Mouse (Mus musculus): ENCODE results near the gene Ric8a. TPM values are rescaled to one million over a fixed set of nuclear protein-coding genes. Genes with fewer than 3 reads are reported as not detected.
A peak's percentile ranks its signal among the peaks of the same experiment; 100 is the strongest.

Gene Ric8a
- polyA plus RNA-seq, 1 experiment, result 59.3 TPM

- H3K27me3 ChIP-seq (ENCODE audit: control insufficient read depth, insufficient read depth, insufficient read length), result peaks cover 7% of the 10 kb centered on the region
- no peak for TF ChIP-seq CTCF (IDR thresholded peaks at IDR 0.05; ENCODE audit: control insufficient read depth, insufficient read depth, insufficient read length)
- TF ChIP-seq USF1 (IDR thresholded peaks at IDR 0.05; ENCODE audit: low read depth), result no peak
- TF ChIP-seq MYOG (IDR thresholded peaks at IDR 0.05; ENCODE audit: control insufficient read depth, extremely low read depth, insufficient read length), result no peak
- TF ChIP-seq FOSL1 (IDR thresholded peaks at IDR 0.05; ENCODE audit: insufficient read depth, low read length, poor library complexity, severe bottlenecking), result no peak
- no peak for TF ChIP-seq CEBPB (IDR thresholded peaks at IDR 0.05; ENCODE audit: low read depth)
- no peak for TF ChIP-seq MYOD1 (IDR thresholded peaks at IDR 0.05; ENCODE audit: control insufficient read depth, insufficient read length, low read depth)
- TF ChIP-seq MAX (IDR thresholded peaks at IDR 0.05), result no peak
- no peaks in the 10 kb centered on the region for H3K36me3 ChIP-seq (ENCODE audit: control insufficient read depth, insufficient read depth)
- no peak overlapping the region for H3K4me3 ChIP-seq (ENCODE audit: insufficient read depth, poor library complexity, severe bottlenecking)
- H3K79me2 ChIP-seq (ENCODE audit: control insufficient read depth, insufficient read depth), result no peaks in the 10 kb centered on the region
- no peak overlapping the region for H3ac ChIP-seq (ENCODE audit: control insufficient read depth, insufficient read length, low read depth)
- H3K79me3 ChIP-seq (ENCODE audit: low read depth), result no peaks in the 10 kb centered on the region
Observed at GRCm38 (mm10) chr7:140908181-140908580, 51.4 kb downstream of the Ric8a start.

- no peaks in the 10 kb centered on the region for H3K36me3 ChIP-seq (ENCODE audit: control insufficient read depth, insufficient read depth)
- H3ac ChIP-seq (ENCODE audit: control insufficient read depth, insufficient read length, low read depth), result peak overlapping the region; percentile 34
- H3K79me2 ChIP-seq (ENCODE audit: control insufficient read depth, insufficient read depth), result no peaks in the 10 kb centered on the region
- peaks cover 7% of the 10 kb centered on the region for H3K27me3 ChIP-seq (ENCODE audit: control insufficient read depth, insufficient read depth, insufficient read length)
- no peaks in the 10 kb centered on the region for H3K79me3 ChIP-seq (ENCODE audit: low read depth)
- no peak for TF ChIP-seq FOSL1 (IDR thresholded peaks at IDR 0.05; ENCODE audit: insufficient read depth, low read length, poor library complexity, severe bottlenecking)
- TF ChIP-seq CTCF (IDR thresholded peaks at IDR 0.05; ENCODE audit: control insufficient read depth, insufficient read depth, insufficient read length), result peak; percentile 37
- H3K4me3 ChIP-seq (ENCODE audit: insufficient read depth, poor library complexity, severe bottlenecking), result no peak overlapping the region
Observed at GRCm38 (mm10) chr7:140908634-140909107, 51.9 kb downstream of the Ric8a start.

- H3K79me2 ChIP-seq (ENCODE audit: control insufficient read depth, insufficient read depth), result no peaks in the 10 kb centered on the region
- no peaks in the 10 kb centered on the region for H3K36me3 ChIP-seq (ENCODE audit: control insufficient read depth, insufficient read depth)
- H3ac ChIP-seq (ENCODE audit: control insufficient read depth, insufficient read length, low read depth), result no peak overlapping the region
- H3K79me3 ChIP-seq (ENCODE audit: low read depth), result no peaks in the 10 kb centered on the region
- TF ChIP-seq MAX (IDR thresholded peaks at IDR 0.05), result no peak
- TF ChIP-seq CTCF (IDR thresholded peaks at IDR 0.05; ENCODE audit: control insufficient read depth, insufficient read depth, insufficient read length), result no peak
- no peak for TF ChIP-seq FOSL1 (IDR thresholded peaks at IDR 0.05; ENCODE audit: insufficient read depth, low read length, poor library complexity, severe bottlenecking)
- no peak for TF ChIP-seq USF1 (IDR thresholded peaks at IDR 0.05; ENCODE audit: low read depth)
- TF ChIP-seq MYOG (IDR thresholded peaks at IDR 0.05; ENCODE audit: control insufficient read depth, extremely low read depth, insufficient read length), result no peak
- H3K4me3 ChIP-seq (ENCODE audit: insufficient read depth, poor library complexity, severe bottlenecking), result no peak overlapping the region
- H3K27me3 ChIP-seq (ENCODE audit: control insufficient read depth, insufficient read depth, insufficient read length), result peaks cover 10% of the 10 kb centered on the region
Observed at GRCm38 (mm10) chr7:140912293-140912692, 55.5 kb downstream of the Ric8a start.

GRCm38 (mm10) chr7:140912846-140913482, 56.2 kb downstream of the Ric8a start:
- TF ChIP-seq MYOD1 (IDR thresholded peaks at IDR 0.05; ENCODE audit: control insufficient read depth, insufficient read length, low read depth) (no peak), MYOG (IDR thresholded peaks at IDR 0.05; ENCODE audit: control insufficient read depth, extremely low read depth, insufficient read length) (no peak), USF1 (IDR thresholded peaks at IDR 0.05; ENCODE audit: low read depth) (no peak), CTCF (IDR thresholded peaks at IDR 0.05; ENCODE audit: control insufficient read depth, insufficient read depth, insufficient read length) (no peak), MAX (IDR thresholded peaks at IDR 0.05) (no peak)
- H3K79me2 ChIP-seq (ENCODE audit: control insufficient read depth, insufficient read depth), result no peaks in the 10 kb centered on the region
- peaks cover 10% of the 10 kb centered on the region for H3K27me3 ChIP-seq (ENCODE audit: control insufficient read depth, insufficient read depth, insufficient read length)
- no peaks in the 10 kb centered on the region for H3K36me3 ChIP-seq (ENCODE audit: control insufficient read depth, insufficient read depth)
- H3ac ChIP-seq (ENCODE audit: control insufficient read depth, insufficient read length, low read depth), result no peak overlapping the region
- no peak overlapping the region for H3K4me3 ChIP-seq (ENCODE audit: insufficient read depth, poor library complexity, severe bottlenecking)
- H3K79me3 ChIP-seq (ENCODE audit: low read depth), result no peaks in the 10 kb centered on the region

Other genes with a start within 250 kb of the Ric8a start
- gene Olfr61, start 228.0 kb upstream of the Ric8a start, polyA plus RNA-seq (2012; fragmentation: generic; extraction: Trizol), result not detected
- gene Olfr53, start 210.5 kb upstream of the Ric8a start, polyA plus RNA-seq (2012; fragmentation: generic; extraction: Trizol), result not detected
- gene Olfr539, start 197.0 kb upstream of the Ric8a start, polyA plus RNA-seq (2012; fragmentation: generic; extraction: Trizol), result not detected
- gene Olfr45, start 175.0 kb upstream of the Ric8a start, polyA plus RNA-seq (2012; fragmentation: generic; extraction: Trizol), result not detected
- gene Olfr541, start 159.7 kb upstream of the Ric8a start, polyA plus RNA-seq (2012; fragmentation: generic; extraction: Trizol), result not detected
- gene Cyp2e1, start 93.2 kb upstream of the Ric8a start, polyA plus RNA-seq (2012; fragmentation: generic; extraction: Trizol), result not detected
- gene Syce1, start 69.1 kb upstream of the Ric8a start, polyA plus RNA-seq (2012; fragmentation: generic; extraction: Trizol), result not detected
- gene Zfp941, start 34.8 kb upstream of the Ric8a start, polyA plus RNA-seq (2012; fragmentation: generic; extraction: Trizol), result 0.18 TPM
- gene Urah, start 21.9 kb upstream of the Ric8a start, polyA plus RNA-seq (2012; fragmentation: generic; extraction: Trizol), result not detected
- not detected for gene Scgb1c1, start 11.4 kb upstream of the Ric8a start, polyA plus RNA-seq (2012; fragmentation: generic; extraction: Trizol)
- gene Odf3, start 9.2 kb upstream of the Ric8a start, polyA plus RNA-seq (2012; fragmentation: generic; extraction: Trizol), result 0.02 TPM
- not detected for gene Gm45785, start 626 bp upstream of the Ric8a start, polyA plus RNA-seq (2012; fragmentation: generic; extraction: Trizol)
- gene Bet1l, start 620 bp downstream of the Ric8a start, polyA plus RNA-seq (2012; fragmentation: generic; extraction: Trizol), result 19.9 TPM
- gene Psmd13, start 25.0 kb downstream of the Ric8a start, polyA plus RNA-seq (2012; fragmentation: generic; extraction: Trizol), result 211 TPM
- 17.4 TPM for gene Sirt3, start 25.4 kb downstream of the Ric8a start, polyA plus RNA-seq (2012; fragmentation: generic; extraction: Trizol)
- gene Cox8b, start 43.5 kb downstream of the Ric8a start, polyA plus RNA-seq (2012; fragmentation: generic; extraction: Trizol), result 0.81 TPM
- gene Nlrp6, start 63.9 kb downstream of the Ric8a start, polyA plus RNA-seq (2012; fragmentation: generic; extraction: Trizol), result 0.01 TPM
- 12.2 TPM for gene Pgghg, start 84.4 kb downstream of the Ric8a start, polyA plus RNA-seq (2012; fragmentation: generic; extraction: Trizol)
- 0.44 TPM for gene Ifitm5, start 93.3 kb downstream of the Ric8a start, polyA plus RNA-seq (2012; fragmentation: generic; extraction: Trizol)
- not detected for gene Gm45717, start 99.0 kb downstream of the Ric8a start, polyA plus RNA-seq (2012; fragmentation: generic; extraction: Trizol)
- 609 TPM for gene Ifitm2, start 99.0 kb downstream of the Ric8a start, polyA plus RNA-seq (2012; fragmentation: generic; extraction: Trizol)
- 60.7 TPM for gene Ifitm1, start 110.3 kb downstream of the Ric8a start, polyA plus RNA-seq (2012; fragmentation: generic; extraction: Trizol)
- 956 TPM for gene Ifitm3, start 153.8 kb downstream of the Ric8a start, polyA plus RNA-seq (2012; fragmentation: generic; extraction: Trizol)
- 1.3 TPM for gene Ifitm6, start 161.0 kb downstream of the Ric8a start, polyA plus RNA-seq (2012; fragmentation: generic; extraction: Trizol)
- gene Gm17387, start 172.2 kb downstream of the Ric8a start, polyA plus RNA-seq (2012; fragmentation: generic; extraction: Trizol), result not detected
- gene B4galnt4, start 204.1 kb downstream of the Ric8a start, polyA plus RNA-seq (2012; fragmentation: generic; extraction: Trizol), result 4.0 TPM
- 0.88 TPM for gene Pkp3, start 221.3 kb downstream of the Ric8a start, polyA plus RNA-seq (2012; fragmentation: generic; extraction: Trizol)
- gene Sigirr, start 243.6 kb downstream of the Ric8a start, polyA plus RNA-seq (2012; fragmentation: generic; extraction: Trizol), result 13.9 TPM